Mouse (Mus musculus) midbrain, embryonic 14.5 days (tissue): ENCODE measurements at regions not wholly inside any gene's neighbourhood (a gene's known extent, or its start where the extent isn't known, plus 50 kb on each side); places are given as distances from the start of the nearest gene placed in this dataset.
A peak's percentile ranks its signal among the peaks of the same experiment; 100 is the strongest.

Source experiments
- ATAC-seq: fragments of 200-750 bp; cut with Nextera tagmentation; 2 replicates; pipeline ENCODE4 v1.8.0; 2017; ENCODE audit warnings: moderate number of reproducible peaks, moderate library complexity; ENCODE audit not compliant: low FRiP score, low TSS enrichment
- DNase-seq: peaks from one replicate; pipeline ENCODE4 v3.0.0-alpha.2; 2015
- H3K27ac ChIP-seq: fragments of 300-500 bp; sonication (generic); replicated peaks from 2 replicates; pipeline ENCODE4 v1.5.1; 2014; ENCODE audit warnings: mild to moderate bottlenecking, low read depth, low read length, moderate library complexity
- H3K27me3 ChIP-seq: fragments of 300-500 bp; sonication (generic); 2 replicates; pipeline ENCODE4 v1.6.1; 2014; ENCODE audit warnings: low read length, control low read depth, mixed read lengths; ENCODE audit not compliant: control insufficient read depth, insufficient read depth
- H3K36me3 ChIP-seq: fragments of 300-500 bp; sonication (generic); 2 replicates; pipeline ENCODE4 v1.6.1; 2014; ENCODE audit warnings: low read length, control low read depth; ENCODE audit not compliant: control insufficient read depth, insufficient read depth
- H3K4me1 ChIP-seq: fragments of 300-500 bp; sonication (generic); 2 replicates; pipeline ENCODE4 v1.6.1; 2014; ENCODE audit warnings: mild to moderate bottlenecking, antibody characterized with exemption, low read length, control low read depth; ENCODE audit not compliant: control insufficient read depth, insufficient read depth
- H3K4me2 ChIP-seq: fragments of 300-500 bp; sonication (generic); 2 replicates; pipeline ENCODE4 v1.6.1; 2014; ENCODE audit warnings: mild to moderate bottlenecking, low read length, moderate library complexity
- H3K4me3 ChIP-seq: fragments of 300-500 bp; sonication (generic); replicated peaks from 2 replicates; pipeline ENCODE4 v1.5.1; 2014; ENCODE audit warnings: low read depth, low read length
- H3K9ac ChIP-seq: fragments of 300-500 bp; sonication (generic); replicated peaks from 2 replicates; pipeline ENCODE4 v1.6.1; 2014; ENCODE audit warnings: mild to moderate bottlenecking, low read length, moderate library complexity
- H3K9me3 ChIP-seq: fragments of 300-500 bp; sonication (generic); 2 replicates; pipeline ENCODE4 v1.6.1; 2016; ENCODE audit warnings: low read length, control low read depth, mixed read lengths; ENCODE audit not compliant: control insufficient read depth
- WGBS: fragments of 180-500 bp; shearing (Covaris S2); extraction: QIAGEN DNeasy Blood & Tissue Kit; methylation state at CpG from one replicate; pipeline ENCODE4 v1.1.7; 2014; 5-methylcytosine and 5-hydroxymethylcytosine counted together

GRCm38 (mm10) chr10:26630196-26630760 lies 122.9 kb upstream of the Arhgap18 start:
- H3K9ac ChIP-seq = no peak overlapping the region
- no peak overlapping the region for H3K4me3 ChIP-seq
- H3K4me1 ChIP-seq = no peaks in the 10 kb centered on the region
- no peak for ATAC-seq
- H3K36me3 ChIP-seq = no peaks in the 10 kb centered on the region
- no peak for DNase-seq
- H3K9me3 ChIP-seq = no peaks in the 10 kb centered on the region
- WGBS = 79% methylated on average over 4 of the region's 4 CpGs
- H3K4me2 ChIP-seq = no peak overlapping the region
- H3K27ac ChIP-seq = no peak overlapping the region
- no peaks in the 10 kb centered on the region for H3K27me3 ChIP-seq

GRCm38 (mm10) chr10:26632266-26632665 lies 121.0 kb upstream of the Arhgap18 start:
- WGBS = 91% methylated on average over 5 of the region's 5 CpGs
- Histone ChIP-seq H3K27ac (no peak overlapping the region), H3K27me3 (no peaks in the 10 kb centered on the region), H3K4me3 (no peak overlapping the region), H3K9ac (no peak overlapping the region), H3K9me3 (no peaks in the 10 kb centered on the region), H3K4me1 (no peaks in the 10 kb centered on the region), H3K36me3 (no peaks in the 10 kb centered on the region), H3K4me2 (no peak overlapping the region)
- DNase-seq (no peak), ATAC-seq (no peak)

GRCm38 (mm10) chr10:26637459-26637858 lies 115.8 kb upstream of the Arhgap18 start:
- no peak overlapping the region for H3K27ac ChIP-seq
- ATAC-seq = no peak

GRCm38 (mm10) chr10:26638056-26638455 lies 115.2 kb upstream of the Arhgap18 start:
- 65% methylated on average over 4 of the region's 4 CpGs for WGBS
- no peak for ATAC-seq
- Histone ChIP-seq H3K4me1 (no peaks in the 10 kb centered on the region), H3K4me2 (no peak overlapping the region), H3K9me3 (no peaks in the 10 kb centered on the region), H3K27ac (no peak overlapping the region), H3K9ac (no peak overlapping the region), H3K27me3 (no peaks in the 10 kb centered on the region), H3K36me3 (no peaks in the 10 kb centered on the region), H3K4me3 (no peak overlapping the region)
- DNase-seq = no peak

More at GRCm38 (mm10) chr10:26637459-26637858, 115.8 kb upstream of the Arhgap18 start:
- Histone ChIP-seq H3K4me2 (no peak overlapping the region), H3K4me3 (no peak overlapping the region), H3K9ac (no peak overlapping the region), H3K9me3 (no peaks in the 10 kb centered on the region), H3K4me1 (no peaks in the 10 kb centered on the region), H3K27me3 (no peaks in the 10 kb centered on the region), H3K36me3 (no peaks in the 10 kb centered on the region)
- no peak for DNase-seq
- 13% methylated on average over 3 of the region's 3 CpGs for WGBS

- no peak overlapping the region for H3K4me2 ChIP-seq
- H3K27ac ChIP-seq = no peak overlapping the region
- H3K9ac ChIP-seq = no peak overlapping the region
- no peaks in the 10 kb centered on the region for H3K27me3 ChIP-seq
- H3K36me3 ChIP-seq = no peaks in the 10 kb centered on the region
- DNase-seq = peak; percentile 12
- H3K4me1 ChIP-seq = no peaks in the 10 kb centered on the region
- no peak overlapping the region for H3K4me3 ChIP-seq
- H3K9me3 ChIP-seq = no peaks in the 10 kb centered on the region
- ATAC-seq = peak; percentile 34; the same call in 1 of the 2 replicates
- 33% methylated on average over 3 of the region's 3 CpGs for WGBS
These were observed 114.1 kb upstream of the Arhgap18 start for GRCm38 (mm10) chr10:26639118-26639517.

- Histone ChIP-seq H3K4me1 (no peaks in the 10 kb centered on the region), H3K9me3 (no peaks in the 10 kb centered on the region), H3K9ac (no peak overlapping the region), H3K4me2 (no peak overlapping the region), H3K27ac (no peak overlapping the region), H3K36me3 (no peaks in the 10 kb centered on the region), H3K4me3 (no peak overlapping the region), H3K27me3 (no peaks in the 10 kb centered on the region)
- DNase-seq (no peak), ATAC-seq (no peak)
- 53% methylated on average over 1 of the region's 1 CpGs for WGBS
These were observed 100.1 kb upstream of the Arhgap18 start for GRCm38 (mm10) chr10:26653103-26653502.

- Histone ChIP-seq H3K27me3 (no peaks in the 10 kb centered on the region), H3K27ac (no peak overlapping the region), H3K4me2 (no peak overlapping the region), H3K36me3 (no peaks in the 10 kb centered on the region), H3K9me3 (no peaks in the 10 kb centered on the region), H3K4me1 (no peaks in the 10 kb centered on the region), H3K9ac (no peak overlapping the region), H3K4me3 (no peak overlapping the region)
- DNase-seq (no peak), ATAC-seq (no peak)
These were observed 89.0 kb upstream of the Arhgap18 start for GRCm38 (mm10) chr10:26664270-26664669.

GRCm38 (mm10) chr10:26679500-26680227 lies 73.6 kb upstream of the Arhgap18 start:
- Histone ChIP-seq H3K4me1 (no peaks in the 10 kb centered on the region), H3K36me3 (no peaks in the 10 kb centered on the region), H3K27ac (no peak overlapping the region), H3K9ac (no peak overlapping the region), H3K4me3 (no peak overlapping the region), H3K9me3 (no peaks in the 10 kb centered on the region), H3K27me3 (no peaks in the 10 kb centered on the region), H3K4me2 (no peak overlapping the region)
- WGBS = 47% methylated on average over 4 of the region's 4 CpGs
- ATAC-seq = no peak
- no peak for DNase-seq

GRCm38 (mm10) chr10:26694761-26695160 lies 58.5 kb upstream of the Arhgap18 start:
- ATAC-seq (peak; percentile 24; the same call in 1 of the 2 replicates), DNase-seq (no peak)
- Histone ChIP-seq H3K36me3 (no peaks in the 10 kb centered on the region), H3K4me3 (peak overlapping the region; percentile 44; the same call in 1 of the 2 replicates), H3K27me3 (no peaks in the 10 kb centered on the region), H3K4me1 (no peaks in the 10 kb centered on the region), H3K9me3 (no peaks in the 10 kb centered on the region), H3K27ac (no peak overlapping the region), H3K4me2 (peak overlapping the region; percentile 65), H3K9ac (no peak overlapping the region; the same call in 1 of the 2 replicates)
- 30% methylated on average over 2 of the region's 2 CpGs for WGBS
